Mouse (Mus musculus) bone marrow, adult 2 months (tissue): ENCODE results near the gene H2-Eb2. TPM values are rescaled to one million over a fixed set of nuclear protein-coding genes. Genes with fewer than 3 reads are reported as not detected.
A peak's percentile ranks its signal among the peaks of the same experiment; 100 is the strongest.

Experiments used
- H3K27ac ChIP-seq: fragments of 200-500 bp; 2 replicates; pipeline ENCODE4 v1.5.1; 2012; ENCODE audit warnings: low read depth, mild to moderate bottlenecking, control low read depth, inconsistent platforms, low read length; ENCODE audit not compliant: control insufficient read depth, poor library complexity, insufficient read depth
- H3K4me1 ChIP-seq: fragments of 200-500 bp; 2 replicates; pipeline ENCODE4 v1.6.1; 2011; ENCODE audit warnings: low read length; ENCODE audit not compliant: control insufficient read depth, insufficient read depth
- H3K4me3 ChIP-seq: fragments of 200-500 bp; replicated peaks from 2 replicates; pipeline ENCODE3; 2011; ENCODE audit warnings: mild to moderate bottlenecking, low read depth, low read length, control low read depth; ENCODE audit not compliant: control insufficient read depth
- CTCF ChIP-seq: fragments of 200-500 bp; IDR thresholded peaks from 2 replicates; pipeline ENCODE4 v1.5.1; 2011; ENCODE audit warnings: low read length, control low read depth; ENCODE audit not compliant: control insufficient read depth, insufficient read depth
- POLR2A ChIP-seq: fragments of 200-500 bp; IDR thresholded peaks from 2 replicates; pipeline ENCODE4 v1.6.1; 2011; ENCODE audit warnings: low read depth, mild to moderate bottlenecking, control low read depth, low read length, borderline replicate concordance; ENCODE audit not compliant: control insufficient read depth
- WGBS: fragments of 180-500 bp; shearing (Covaris S2); methylation state at CpG from one replicate; pipeline ENCODE4 v1.1.7; 2018; 5-methylcytosine and 5-hydroxymethylcytosine counted together
- polyA plus RNA-seq: library from polyadenylated mRNA; stranded (reverse); fragments of >200 nt; gene quantifications from 2 replicates; pipeline ENCODE4 v1.2.4, GENCODE M21; 2011; ENCODE audit warnings: low replicate concordance; ENCODE audit not compliant: missing spikeins, insufficient read depth, insufficient read length

H2-Eb2 gene
- polyA plus RNA-seq, result 0.29 and 0.60 TPM in 2 replicates

GRCm38 (mm10) chr17:34325436-34325835 lies at the start of gene H2-Eb2:
H2-Eb2 (plus strand) TSS chr17:34325665.
- no peak within 1 kb of the TSS for H3K4me3 ChIP-seq
- WGBS, result 55% methylated on average over 4 of the region's 4 CpGs
- peaks cover 4% of the 10 kb centered on the region; the same call in 1 of the 2 replicates for H3K4me1 ChIP-seq
- no peak for TF ChIP-seq POLR2A
- no peak for TF ChIP-seq CTCF
- peak within 1 kb of the TSS; percentile 40; the same call in 1 of the 2 replicates for H3K27ac ChIP-seq

GRCm38 (mm10) chr17:34280499-34281038 lies 44.9 kb upstream of the H2-Eb2 start:
- no peak for TF ChIP-seq POLR2A
- no peak for TF ChIP-seq CTCF
- no peak overlapping the region for H3K27ac ChIP-seq
- no peaks in the 10 kb centered on the region; the same call in 1 of the 2 replicates for H3K4me1 ChIP-seq
- H3K4me3 ChIP-seq, result no peak overlapping the region
- 73% methylated on average over 1 of the region's 1 CpGs for WGBS

- Histone ChIP-seq H3K27ac (no peak overlapping the region), H3K4me3 (no peak overlapping the region), H3K4me1 (no peaks in the 10 kb centered on the region; the same call in 1 of the 2 replicates)
- WGBS, result 80% methylated on average over 1 of the region's 1 CpGs
- no peak for TF ChIP-seq POLR2A
- TF ChIP-seq CTCF, result no peak
Measured at GRCm38 (mm10) chr17:34281836-34282235, 43.6 kb upstream of the H2-Eb2 start.

- no peak for TF ChIP-seq CTCF
- Histone ChIP-seq H3K4me3 (peak overlapping the region; percentile 39), H3K4me1 (no peaks in the 10 kb centered on the region; the same call in 1 of the 2 replicates), H3K27ac (no peak overlapping the region)
- 80% methylated on average over 4 of the region's 4 CpGs for WGBS
Measured at GRCm38 (mm10) chr17:34285371-34285770, 40.1 kb upstream of the H2-Eb2 start.

DNA sequence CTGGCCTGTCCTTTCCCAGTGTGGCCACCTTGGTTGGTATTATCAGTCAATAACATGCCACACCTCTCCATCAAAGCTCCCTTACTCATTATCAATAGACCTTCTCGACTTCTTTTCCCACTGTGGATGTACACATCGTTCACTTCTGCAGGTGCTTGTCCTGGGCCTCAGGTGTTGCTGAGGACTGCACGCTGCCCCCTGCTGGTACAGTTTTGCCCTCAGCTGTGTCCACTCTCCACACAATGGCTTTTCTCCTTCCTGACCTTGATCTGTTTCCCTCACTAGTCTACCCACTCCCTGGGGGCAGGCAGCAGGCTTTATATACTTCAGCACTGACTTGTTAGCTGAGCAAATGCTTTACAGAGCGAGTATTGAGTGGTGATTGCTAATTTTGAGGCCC lies 39.6 kb upstream of the H2-Eb2 start:
- Histone ChIP-seq H3K4me3 (peak overlapping the region; percentile 14), H3K27ac (no peak overlapping the region), H3K4me1 (no peaks in the 10 kb centered on the region; the same call in 1 of the 2 replicates)
- 60% methylated on average over 4 of the region's 4 CpGs for WGBS
- TF ChIP-seq POLR2A (no peak), CTCF (peak; percentile 78)

DNA sequence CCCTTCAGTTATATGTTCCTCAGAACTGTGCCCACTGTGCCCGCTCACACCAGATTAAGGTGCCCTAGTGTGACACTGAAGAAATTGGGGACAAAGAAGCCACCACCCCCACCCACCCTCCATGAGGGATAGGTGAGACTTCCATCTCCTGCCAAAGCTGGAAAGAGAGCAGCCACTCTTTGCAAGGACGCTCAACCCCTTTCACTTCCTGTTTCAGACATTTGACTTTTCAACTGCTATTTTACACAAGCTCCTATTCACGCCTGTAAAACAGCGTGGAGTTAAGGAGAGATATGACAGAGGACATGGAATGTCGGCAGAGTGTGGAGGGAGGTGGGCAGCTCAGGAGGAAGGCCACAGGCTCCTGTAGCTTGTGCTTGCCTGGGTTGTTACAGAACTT lies 39.0 kb upstream of the H2-Eb2 start:
- WGBS, result 42% methylated on average over 5 of the region's 5 CpGs
- Histone ChIP-seq H3K4me1 (no peaks in the 10 kb centered on the region), H3K27ac (peak overlapping the region; percentile 61), H3K4me3 (peak overlapping the region; percentile 67)
- TF ChIP-seq POLR2A, result no peak
- no peak for TF ChIP-seq CTCF

DNA sequence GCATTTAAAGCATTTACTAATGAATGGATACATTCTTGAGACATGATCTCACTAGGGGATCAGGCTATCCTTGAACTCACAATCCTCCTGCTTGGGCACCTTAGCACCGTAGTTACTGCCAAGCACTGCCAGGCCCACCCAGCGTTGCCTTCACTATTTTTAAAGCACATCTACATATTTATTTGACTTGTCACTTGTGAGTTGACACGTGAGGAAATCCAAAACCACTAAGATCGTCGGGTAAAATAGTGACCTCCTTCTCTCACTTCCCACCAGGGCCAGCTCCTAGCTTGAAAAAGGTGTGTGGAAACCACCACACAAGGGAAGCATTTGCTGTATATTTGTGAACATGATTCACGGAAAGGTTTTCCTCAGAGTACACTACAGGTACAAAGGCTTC lies 38.5 kb upstream of the H2-Eb2 start:
- no peaks in the 10 kb centered on the region for H3K4me1 ChIP-seq
- peak overlapping the region; percentile 41; the same call in 1 of the 2 replicates for H3K27ac ChIP-seq
- 16% methylated on average over 6 of the region's 6 CpGs for WGBS
- peak overlapping the region; percentile 65 for H3K4me3 ChIP-seq
- no peak for TF ChIP-seq POLR2A
- TF ChIP-seq CTCF, result no peak

- peak within 1 kb of the TSS; percentile 81 for H3K27ac ChIP-seq
- WGBS, result 25% methylated on average over 8 of the region's 8 CpGs
- TF ChIP-seq CTCF (no peak), POLR2A (no peak)
- H3K4me3 ChIP-seq, result peak within 1 kb of the TSS; percentile 67
- H3K4me1 ChIP-seq, result no peaks in the 10 kb centered on the region; the same call in 1 of the 2 replicates
Measured at GRCm38 (mm10) chr17:34287648-34288047, 37.8 kb upstream of the H2-Eb2 start, which contains the start of gene H2-Aa. H2-Aa (minus strand) TSS chr17:34287823.
